Mouse (Mus musculus) adrenal gland, adult 18-20 months (tissue): ENCODE results near the gene Trmt1l. TPM values are rescaled to one million over a fixed set of nuclear protein-coding genes. Genes with fewer than 3 reads are reported as not detected.

Experiments used
- DNase-seq, 2 experiments: peaks; one replicate each; pipeline ENCODE4 v3.0.0; 2021 to 2022; ENCODE audit warnings: low spot score in 2 of 2
- microRNA-seq, 2 experiments: library from miRNA; unstranded; fragments of <30 nt; microRNA quantifications; one replicate each; pipeline ENCODE4 v1.2.0; 2021; ENCODE audit warnings: borderline number of aligned reads in 2 of 2
- total RNA-seq, 2 experiments: library from RNA; stranded (reverse); gene quantifications; 1 replicate in 1 of 2; 2 replicates in 1 of 2; pipeline ENCODE4 v1.2.3; 2021

The Trmt1l gene
- total RNA-seq, 2 experiments from 2014 or later: 30.1 to 31.5 TPM

- DNase-seq: no peak
Measured at GRCm38 (mm10) chr1:151493826-151494225, 65.5 kb downstream of the Trmt1l start.

- no peak for DNase-seq
Measured at GRCm38 (mm10) chr1:151494711-151495110, 66.4 kb downstream of the Trmt1l start.

GRCm38 (mm10) chr1:151495635-151496285 is 67.4 kb downstream of the Trmt1l start:
- no peak for DNase-seq

GRCm38 (mm10) chr1:151497028-151497427 is 68.7 kb downstream of the Trmt1l start:
- peak in 1 of 2 experiments; percentile 47 for DNase-seq

GRCm38 (mm10) chr1:151497942-151498341 is 69.6 kb downstream of the Trmt1l start:
- no peak for DNase-seq

- DNase-seq: no peak
Measured at GRCm38 (mm10) chr1:151498381-151498780, 70.0 kb downstream of the Trmt1l start.

- DNase-seq: peak; percentile 62 to 64
Measured at GRCm38 (mm10) chr1:151499815-151500501, 71.6 kb downstream of the Trmt1l start.

GRCm38 (mm10) chr1:151500531-151501361 is 72.4 kb downstream of the Trmt1l start, which contains the start of gene Rnf2:
Rnf2 (minus strand) TSS chr1:151500955.
- DNase-seq: peak; percentile 92 to 93

Small RNA genes within 50 kb of the gene (microRNA-seq; reads per million reads assigned to microRNA genes)
- gene Mir7682: 0 reads per million in 2 experiments

Other genes starting within 250 kb of the Trmt1l start
- not detected for gene Gm47985, start 246.0 kb upstream of the Trmt1l start, total RNA-seq
- gene Gm8947, start 236.2 kb upstream of the Trmt1l start, total RNA-seq: not detected
- gene Gm47995, start 230.1 kb upstream of the Trmt1l start, total RNA-seq: not detected
- not detected for gene 3110040M04Rik, start 224.4 kb upstream of the Trmt1l start, total RNA-seq
- not detected for gene Gm47996, start 218.4 kb upstream of the Trmt1l start, total RNA-seq
- 100 to 1,000 TPM; 102 to 147 TPM for gene Ivns1abp, start 84.1 kb upstream of the Trmt1l start, total RNA-seq
- gene Swt1, start 87 bp upstream of the Trmt1l start, total RNA-seq: 10 to 100 TPM; 18.1 to 19.1 TPM
- gene Rnf2, start 72.4 kb downstream of the Trmt1l start, total RNA-seq: 10 to 100 TPM; 46.3 to 67.1 TPM
- gene Fam129a, start 142.6 kb downstream of the Trmt1l start, total RNA-seq: 100 to 1,000 TPM; 124 to 180 TPM